10 mouse cellular contexts compared by ENCODE assay signal in genomic region chr4:141514179-141514641, GRCm38 (mm10). TPM values are rescaled to one million over a fixed set of nuclear protein-coding genes. Genes with fewer than 3 reads are reported as not detected.
DNase-seq lines count a peak whose midpoint lies in the region; ATAC-seq lines count a peak whose summit lies in the region.
"Had no signal": no experiment of that assay in that cellular context is flagged by ENCODE, and none has a peak within 500 bp of the region (broad histone marks: within the 10 kb centered on the region; RNA-seq: fewer than 3 reads in every experiment).

No protein-coding gene starts in this region.

- no peak for ATAC-seq in hindbrain, embryonic 13.5 days (ENCODE audit: low FRiP score)
- no peak for ATAC-seq in hindbrain, embryonic 14.5 days (ENCODE audit: low FRiP score)
- ATAC-seq in midbrain, embryonic 15.5 days (replicated peaks), result no peak

- H3K4me2 ChIP-seq in hindbrain, embryonic 13.5 days, result no peak overlapping the region
- no peak overlapping the region for H3K4me2 ChIP-seq in hindbrain, embryonic 14.5 days (replicated peaks)
- H3K4me2 ChIP-seq in midbrain, embryonic 15.5 days, result no peak overlapping the region
- H3K4me2 ChIP-seq: hindbrain, embryonic 12.5 days; limb, embryonic 13.5 days had no signal

- no peak overlapping the region for H3K27ac ChIP-seq in hindbrain, embryonic 13.5 days
- H3K27ac ChIP-seq in hindbrain, embryonic 14.5 days, result no peak overlapping the region
- peak overlapping the region; percentile 26; the same call in 1 of the 2 replicates for H3K27ac ChIP-seq in brown adipose tissue, adult 24 weeks (replicated peaks; ENCODE audit: low read depth, low read length)
- no peak overlapping the region for H3K27ac ChIP-seq in midbrain, embryonic 15.5 days
- H3K27ac ChIP-seq: hindbrain, embryonic 12.5 days; limb, embryonic 13.5 days had no signal

- DNase-seq in hindbrain, embryonic 14.5 days (ENCODE audit: low spot score), result no peak
- peak; percentile 77 to 84 for DNase-seq in kidney, postnatal 36 days
- DNase-seq in lung, postnatal 36 days, result peak; percentile 90
- no peak for DNase-seq in ovary, postnatal 14 days (ENCODE audit: low spot score)
- DNase-seq in gastrocnemius, adult 18-20 months (ENCODE audit: low spot score), result no peak

- H3K4me3 ChIP-seq in hindbrain, embryonic 13.5 days, result no peak overlapping the region
- no peak overlapping the region for H3K4me3 ChIP-seq in hindbrain, embryonic 14.5 days (replicated peaks; ENCODE audit: low read length)
- no peak overlapping the region for H3K4me3 ChIP-seq in brown adipose tissue, adult 24 weeks (ENCODE audit: insufficient read depth, low read depth, low read length)
- no peak overlapping the region for H3K4me3 ChIP-seq in midbrain, embryonic 15.5 days
- H3K4me3 ChIP-seq: hindbrain, embryonic 12.5 days; limb, embryonic 13.5 days had no signal

- H3K36me3 ChIP-seq in hindbrain, embryonic 13.5 days, result peaks cover 46% of the 10 kb centered on the region
- peaks cover 50% of the 10 kb centered on the region for H3K36me3 ChIP-seq in hindbrain, embryonic 14.5 days (replicated peaks; ENCODE audit: control insufficient read depth, insufficient read depth)
- peaks cover 2% of the 10 kb centered on the region for H3K36me3 ChIP-seq in midbrain, embryonic 15.5 days (replicated peaks)

- 53% methylated on average over 12 of the region's 12 CpGs for WGBS in hindbrain, embryonic 13.5 days
- 53% methylated on average over 12 of the region's 12 CpGs for WGBS in hindbrain, embryonic 14.5 days
- WGBS in midbrain, embryonic 15.5 days, result 62% methylated on average over 12 of the region's 12 CpGs

- no peaks in the 10 kb centered on the region for H3K27me3 ChIP-seq in hindbrain, embryonic 13.5 days
- H3K27me3 ChIP-seq in hindbrain, embryonic 14.5 days (ENCODE audit: control insufficient read depth, insufficient read depth, low read length), result no peaks in the 10 kb centered on the region
- H3K27me3 ChIP-seq in midbrain, embryonic 15.5 days (replicated peaks), result no peaks in the 10 kb centered on the region
- H3K27me3 ChIP-seq: hindbrain, embryonic 12.5 days; limb, embryonic 13.5 days had no signal

- H3K9me3 ChIP-seq in hindbrain, embryonic 13.5 days, result no peaks in the 10 kb centered on the region
- H3K9me3 ChIP-seq in hindbrain, embryonic 14.5 days (ENCODE audit: control insufficient read depth, low read length), result no peaks in the 10 kb centered on the region
- no peaks in the 10 kb centered on the region for H3K9me3 ChIP-seq in midbrain, embryonic 15.5 days
- H3K9me3 ChIP-seq: hindbrain, embryonic 12.5 days; limb, embryonic 13.5 days had no signal

- H3K9ac ChIP-seq in hindbrain, embryonic 13.5 days, result peak overlapping the region; percentile 29; the same call in 1 of the 2 replicates
- no peak overlapping the region for H3K9ac ChIP-seq in hindbrain, embryonic 14.5 days
- no peak overlapping the region for H3K9ac ChIP-seq in midbrain, embryonic 15.5 days
- H3K9ac ChIP-seq: hindbrain, embryonic 12.5 days; limb, embryonic 13.5 days had no signal

- H3K4me1 ChIP-seq in hindbrain, embryonic 13.5 days (replicated peaks), result peaks cover 23% of the 10 kb centered on the region
- H3K4me1 ChIP-seq in hindbrain, embryonic 14.5 days (replicated peaks; ENCODE audit: control insufficient read depth, insufficient read depth, low read length), result 0 out of 2 replicates have a peak, but pooled peaks cover 5% of the 10 kb centered on the region
- H3K4me1 ChIP-seq in brown adipose tissue, adult 24 weeks (ENCODE audit: control insufficient read depth, insufficient read depth, insufficient read length, low read length), result peaks cover 15% of the 10 kb centered on the region
- peaks cover 16% of the 10 kb centered on the region; the same call in 1 of the 2 replicates for H3K4me1 ChIP-seq in midbrain, embryonic 15.5 days

RNA-seq across cellular contexts. Expression of gene Spen, which starts 24.2 kb away (rescaled TPM):
- polyA plus RNA-seq in hindbrain, embryonic 13.5 days (2015; fragmentation: Nextera tagmentation; extraction: Ambion mirVana), result 19.2 and 19.7 TPM in 2 replicates
- polyA plus RNA-seq in hindbrain, embryonic 14.5 days (2014; fragmentation: Nextera tagmentation; extraction: Ambion mirVana), result 20.3 and 20.4 TPM in 2 replicates
- polyA plus RNA-seq in brown adipose tissue, adult 24 weeks (2012; ENCODE audit: insufficient read depth, insufficient read length, missing spikeins), result 9.5 and 15.2 TPM in 2 replicates
- 19.4 and 20.0 TPM in 2 replicates for polyA plus RNA-seq in midbrain, embryonic 15.5 days (2015; fragmentation: Nextera tagmentation; extraction: Ambion mirVana)
- 10 to 100 TPM; 21.4 to 21.9 TPM for total RNA-seq in gastrocnemius, adult 18-20 months (2021)

Comparison
In these comparisons a context has a peak if more than half of its experiments do, and no peak if none do; other contexts are left out.
1. DNase-seq: peak in kidney, postnatal 36 days (2 of 2) and lung, postnatal 36 days (single experiment); none in hindbrain, embryonic 14.5 days (single experiment), ovary, postnatal 14 days (single experiment) and gastrocnemius, adult 18-20 months (single experiment).